Mouse (Mus musculus): ENCODE results near the gene 6430571L13Rik.
"Not testable (repeated sequence)": the region's sequence is repeated elsewhere in the genome, so short reads cannot be mapped to it uniquely, and the experiment has no call there.

GRCm38 (mm10) chr9:107306673-107307072 is 33.7 kb upstream of the 6430571L13Rik start:
- TF ChIP-seq KAT2A (IDR thresholded peaks at IDR 0.05; ENCODE audit: insufficient replicate concordance, low read length); MYC (IDR thresholded peaks at IDR 0.05; ENCODE audit: low read depth, low read length); CTCF (conservative IDR thresholded peaks at IDR 0.05 in 1 of 2, IDR thresholded peaks at IDR 0.05 in 1 of 2; ENCODE audit: low read depth in 2 of 2, low read length in 2 of 2); USF1 (IDR thresholded peaks at IDR 0.05; ENCODE audit: low read depth, low read length); POLR2AphosphoS2 (IDR thresholded peaks at IDR 0.05; ENCODE audit: low read depth, low read length); CHD1 (IDR thresholded peaks at IDR 0.05; ENCODE audit: low read depth, low read length); ELF1 (IDR thresholded peaks at IDR 0.05; ENCODE audit: low read depth, low read length); MAZ (IDR thresholded peaks at IDR 0.05; ENCODE audit: low read depth, low read length); PAX5 (IDR thresholded peaks at IDR 0.05; ENCODE audit: low read length); POLR2A (IDR thresholded peaks at IDR 0.05; ENCODE audit: low read depth, low read length): not testable (repeated sequence)

Measured in CH12.LX (cell line).